Mouse (Mus musculus) embryonic stem cell, embryonic (primary cell): Measurements from ENCODE around the gene Myh7b.

Experiments
- CTCF ChIA-PET, 4 experiments: fragments of 300-600 bp in 2 of 4; fragments of 350-600 bp in 2 of 4; sonication (Branson Sonifier 250); formaldehyde crosslinking; loops; one replicate each; lab custom pipeline; 2022; ENCODE audit warnings: inconsistent platforms in 2 of 4; lab: Charles Lee
- POLR2A ChIA-PET, 4 experiments: fragments of 300-600 bp in 2 of 4; fragments of 350-600 bp in 2 of 4; sonication (Branson Sonifier 250); formaldehyde crosslinking; loops; one replicate each; lab custom pipeline; 2022; ENCODE audit warnings: antibody characterized with exemption in 4 of 4, inconsistent platforms in 1 of 4; lab: Charles Lee

The Myh7b gene

DNA sequence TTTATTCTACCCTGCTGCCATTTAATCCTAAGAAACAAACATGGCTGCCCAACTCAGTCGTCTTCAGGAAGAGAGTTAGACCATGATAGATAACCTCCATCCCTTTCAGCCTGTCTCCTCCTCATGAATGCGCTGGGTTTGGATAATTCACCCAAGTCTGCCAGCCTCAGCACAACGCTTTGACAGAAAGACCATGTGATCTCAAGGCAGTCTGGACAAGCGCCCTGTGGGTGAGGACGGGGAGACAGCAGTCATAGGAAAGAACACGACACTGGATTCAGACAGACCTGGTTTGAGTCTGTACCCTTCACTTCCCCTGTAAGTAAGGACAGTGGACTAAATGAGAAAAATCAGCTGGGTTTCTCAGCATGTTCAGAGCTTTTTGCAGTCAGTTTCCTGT is 21.5 kb upstream of the Myh7b start:
- POLR2A ChIA-PET = interaction anchor here in 3 of 4 experiments (0.6 to 7.3 kb wide), 34 partner anchors 9 to 1672 kb away, joined by 3 to 117 read pairs (median 5); partner anchors contain the start of genes Myh7b (in 3 of the 3), Acss2 (in 2 of the 3), Ggt7 (in 2 of the 3) and Dynlrb1 (in 1 of the 3)
- CTCF ChIA-PET = interaction anchor here in 1 of 4 experiments (0.8 to 1.7 kb wide), 6 partner anchors 30 to 106 kb away, joined by 3 to 7 read pairs (median 4); partner anchors contain the start of gene Acss2

DNA sequence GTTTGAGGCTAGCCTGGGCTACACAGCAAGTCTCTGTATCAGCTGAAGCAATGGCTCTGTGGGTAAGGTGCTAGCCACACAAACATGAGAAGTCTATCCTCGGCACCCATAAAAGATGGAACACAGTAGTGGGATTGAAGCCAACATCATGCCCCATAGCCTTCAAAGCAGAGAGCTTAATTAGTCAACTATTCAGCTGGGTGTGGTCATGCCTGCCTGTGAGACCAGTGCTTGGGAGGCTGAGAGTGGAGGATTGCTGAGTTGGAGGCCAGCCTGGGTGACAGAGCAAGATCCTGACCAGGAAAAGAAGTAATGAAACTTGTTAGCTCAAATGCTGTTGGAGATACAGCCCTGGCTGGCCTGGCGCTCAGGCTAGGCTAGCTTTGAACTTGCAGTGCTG is 20.1 kb upstream of the Myh7b start:
- ChIA-PET POLR2A (interaction anchor here (0.6 to 7.3 kb wide), 27 partner anchors 13 to 258 kb away, joined by 3 to 117 read pairs (median 6); partner anchors contain the start of genes Myh7b (in 3 of the 4), Acss2 (in 2 of the 4), Ggt7 (in 2 of the 4) and Trpc4ap (in 1 of the 4)), CTCF (interaction anchor here in 2 of 4 experiments (1.2 to 1.8 kb wide), 6 partner anchors 34 to 105 kb away, joined by 3 to 7 read pairs (median 5); partner anchors contain the start of genes Acss2 (in 2 of the 2) and Ggt7 (in 2 of the 2))

GRCm38 (mm10) chr2:155591676-155592075 is 19.3 kb upstream of the Myh7b start:
- POLR2A ChIA-PET = interaction anchor here in 3 of 4 experiments (0.6 to 7.3 kb wide), 23 partner anchors 12 to 101 kb away, joined by 3 to 117 read pairs (median 7); partner anchors contain the start of genes Myh7b (in 3 of the 3), Acss2 (in 1 of the 3), Ggt7 (in 1 of the 3) and Trpc4ap (in 1 of the 3)

GRCm38 (mm10) chr2:155592137-155592853 is 18.7 kb upstream of the Myh7b start, which contains the start of gene Gss:
Gss (minus strand) TSS chr2:155592810.
- ChIA-PET POLR2A (interaction anchor here in 3 of 4 experiments (0.5 to 7.3 kb wide), 38 partner anchors 8 to 604 kb away, joined by 3 to 117 read pairs (median 4); partner anchors contain the start of genes Acss2 (in 2 of the 3), Ggt7 (in 2 of the 3), Myh7b (in 2 of the 3) and 6430550D23Rik (in 1 of the 3)), CTCF (interaction anchor here in 3 of 4 experiments (0.9 to 2.2 kb wide), 15 partner anchors 8 to 165 kb away, joined by 3 to 14 read pairs (median 5); partner anchors contain the start of genes Acss2 (in 1 of the 3) and Ggt7 (in 1 of the 3))

More at GRCm38 (mm10) chr2:155591676-155592075, 19.3 kb upstream of the Myh7b start:
- CTCF ChIA-PET = interaction anchor here in 2 of 4 experiments (0.9 to 2.2 kb wide), 5 partner anchors 10 to 100 kb away, joined by 3 to 8 read pairs (median 4); partner anchors contain the start of gene Ggt7 (in 1 of the 2)

GRCm38 (mm10) chr2:155592854-155593283 is 18.1 kb upstream of the Myh7b start:
- POLR2A ChIA-PET = interaction anchor here in 3 of 4 experiments (0.6 to 7.3 kb wide), 36 partner anchors 9 to 604 kb away, joined by 3 to 117 read pairs (median 4); partner anchors contain the start of genes Acss2 (in 2 of the 3), Ggt7 (in 2 of the 3), Myh7b (in 2 of the 3) and 6430550D23Rik (in 1 of the 3)
- CTCF ChIA-PET = interaction anchor here in 3 of 4 experiments (0.9 to 2.2 kb wide), 14 partner anchors 8 to 164 kb away, joined by 3 to 14 read pairs (median 6); partner anchors contain the start of genes Acss2 (in 1 of the 3) and Ggt7 (in 1 of the 3)

DNA sequence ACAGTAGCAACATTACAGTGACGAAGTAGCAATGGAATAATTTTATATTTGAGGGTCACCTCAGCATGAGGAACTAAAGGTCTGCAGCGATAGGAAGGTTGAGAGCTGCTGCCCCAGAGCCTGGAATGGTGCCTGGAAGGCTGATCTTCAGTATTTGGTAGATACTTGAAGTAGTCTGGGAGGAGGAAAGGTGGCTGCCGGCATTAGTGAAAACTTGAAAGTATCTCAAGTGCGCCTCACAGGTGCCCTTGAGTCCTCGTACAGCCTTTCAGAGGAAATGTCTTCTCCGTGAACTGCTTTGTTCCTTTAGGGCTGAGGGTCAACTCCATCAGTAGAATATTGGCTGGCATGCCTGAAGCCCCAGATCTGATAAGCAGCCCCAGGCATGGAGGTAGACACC is 15.5 kb upstream of the Myh7b start:
- ChIA-PET POLR2A (interaction anchor here in 3 of 4 experiments (0.5 to 7.3 kb wide), 7 partner anchors 8 to 35 kb away, joined by 3 to 103 read pairs (median 4); no protein-coding TSS in a partner anchor), CTCF (interaction anchor here in 2 of 4 experiments (1.0 to 2.5 kb wide), 4 partner anchors 12 to 88 kb away, joined by 3 to 11 read pairs (median 10); partner anchors contain the start of genes Acss2 (in 1 of the 2) and Ggt7 (in 1 of the 2))

GRCm38 (mm10) chr2:155603707-155604106 is 7.3 kb upstream of the Myh7b start:
- ChIA-PET POLR2A (interaction anchor here in 3 of 4 experiments (1.4 to 10.6 kb wide), 9 partner anchors 9 to 25 kb away, joined by 3 to 103 read pairs (median 7); partner anchors contain the start of gene Gss (in 1 of the 3)), CTCF (interaction anchor here in 3 of 4 experiments (0.8 to 2.0 kb wide), 6 partner anchors 16 to 92 kb away, joined by 3 to 7 read pairs (median 3); partner anchors contain the start of gene Acss2 (in 1 of the 3))

DNA sequence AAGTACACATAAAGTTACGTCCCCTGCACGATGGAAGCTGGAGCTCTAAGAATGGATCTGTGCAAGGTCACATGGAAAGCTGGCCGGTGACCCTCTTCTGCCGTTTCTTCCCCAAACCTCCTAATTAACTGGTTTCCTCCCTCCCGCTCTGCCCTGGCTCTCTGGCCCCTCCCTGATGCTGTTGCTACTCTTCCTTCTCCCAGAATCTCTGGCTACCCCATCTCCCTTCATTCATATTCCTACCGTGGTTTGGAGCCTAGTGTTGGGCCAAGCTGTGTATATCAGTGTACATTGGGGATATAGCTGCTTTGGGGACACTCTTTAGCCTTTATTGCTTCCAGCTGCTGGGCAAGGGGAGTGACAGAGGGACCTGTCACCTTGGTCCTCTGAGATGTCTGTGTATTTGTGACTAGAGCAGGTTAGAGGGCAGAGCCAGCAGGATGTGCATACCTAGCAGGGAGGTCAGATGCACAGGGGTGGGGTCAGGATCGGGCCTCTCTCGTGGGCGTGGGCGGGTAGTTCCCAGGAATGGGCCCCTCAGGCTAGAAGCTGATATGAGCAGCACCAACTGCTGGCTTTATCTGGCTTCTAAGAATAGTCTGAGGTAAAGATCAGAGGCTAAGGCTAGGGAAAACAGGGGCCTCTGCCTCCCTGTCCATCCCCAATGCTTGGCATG is 6.3 kb upstream of the Myh7b start:
- CTCF ChIA-PET = interaction anchor here in 3 of 4 experiments (0.5 to 1.9 kb wide), 9 partner anchors 8 to 137 kb away, joined by 3 to 7 read pairs (median 3); partner anchors contain the start of gene Acss2 (in 1 of the 3)

GRCm38 (mm10) chr2:155605236-155605589 is 5.8 kb upstream of the Myh7b start:
- ChIA-PET POLR2A (interaction anchor here (0.6 to 10.6 kb wide), 15 partner anchors 8 to 32 kb away, joined by 3 to 103 read pairs (median 5); partner anchors contain the start of gene Gss (in 2 of the 4)), CTCF (interaction anchor here in 3 of 4 experiments (0.6 to 1.9 kb wide), 8 partner anchors 9 to 91 kb away, joined by 3 to 7 read pairs (median 3); partner anchors contain the start of gene Acss2 (in 1 of the 3))

More for the DNA sequence above, 6.3 kb upstream of the Myh7b start:
- POLR2A ChIA-PET = interaction anchor here (0.6 to 10.6 kb wide), 16 partner anchors 8 to 33 kb away, joined by 3 to 103 read pairs (median 4); partner anchors contain the start of gene Gss (in 2 of the 4)

GRCm38 (mm10) chr2:155606360-155606759 is 4.7 kb upstream of the Myh7b start:
- POLR2A ChIA-PET = interaction anchor here in 2 of 4 experiments (0.6 to 10.6 kb wide), 8 partner anchors 10 to 472 kb away, joined by 3 to 103 read pairs (median 7); partner anchors contain the start of genes Gss (in 2 of the 2), Acss2 (in 1 of the 2) and Ggt7 (in 1 of the 2)
- CTCF ChIA-PET = interaction anchor here in 2 of 4 experiments (1.4 to 1.6 kb wide), 2 partner anchors 10 to 22 kb away, joined by 3 to 4 read pairs; no protein-coding TSS in a partner anchor

DNA sequence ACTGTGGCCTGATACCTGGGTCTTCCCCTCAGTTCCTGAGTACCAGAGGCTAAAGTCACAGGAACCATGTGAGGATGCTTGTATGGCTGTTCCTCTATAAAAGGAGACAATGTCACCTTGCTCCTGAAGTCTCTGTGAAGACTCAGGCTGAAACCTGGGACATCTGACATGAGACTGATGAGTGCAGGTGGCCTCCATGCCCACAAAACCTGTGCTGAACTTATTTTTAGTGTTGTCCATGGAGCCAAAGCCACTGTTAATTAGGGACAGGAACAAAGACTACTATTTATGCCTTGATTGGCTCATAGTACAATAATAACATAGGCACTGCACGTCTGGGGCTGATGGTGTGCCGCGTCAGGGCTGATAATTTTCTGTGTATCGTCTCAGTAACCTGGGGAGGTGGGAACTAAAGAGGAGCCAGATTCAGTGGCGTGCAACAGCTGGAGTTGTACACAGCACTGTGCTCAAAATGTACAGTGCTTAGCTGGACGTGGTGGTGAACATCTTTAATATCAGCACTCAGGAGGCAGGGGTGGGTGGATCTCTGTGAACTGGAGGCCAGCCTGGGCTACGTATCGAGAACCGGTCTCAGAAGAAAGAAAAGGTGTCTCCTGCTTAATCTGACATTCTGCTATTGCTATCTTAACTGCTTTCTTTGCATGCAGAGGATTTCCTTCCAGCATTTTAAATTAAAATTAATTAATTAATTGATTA is 980 bp downstream of the Myh7b start:
- CTCF ChIA-PET = interaction anchor here in 3 of 4 experiments (0.7 to 2.3 kb wide), 10 partner anchors 8 to 97 kb away, joined by 3 to 9 read pairs (median 6); no protein-coding TSS in a partner anchor
- POLR2A ChIA-PET = interaction anchor here in 3 of 4 experiments (0.8 to 11.7 kb wide), 29 partner anchors 7 to 814 kb away, joined by 3 to 117 read pairs (median 5); partner anchors contain the start of genes Gss (in 2 of the 3), Acss2 (in 1 of the 3) and Ggt7 (in 1 of the 3)

DNA sequence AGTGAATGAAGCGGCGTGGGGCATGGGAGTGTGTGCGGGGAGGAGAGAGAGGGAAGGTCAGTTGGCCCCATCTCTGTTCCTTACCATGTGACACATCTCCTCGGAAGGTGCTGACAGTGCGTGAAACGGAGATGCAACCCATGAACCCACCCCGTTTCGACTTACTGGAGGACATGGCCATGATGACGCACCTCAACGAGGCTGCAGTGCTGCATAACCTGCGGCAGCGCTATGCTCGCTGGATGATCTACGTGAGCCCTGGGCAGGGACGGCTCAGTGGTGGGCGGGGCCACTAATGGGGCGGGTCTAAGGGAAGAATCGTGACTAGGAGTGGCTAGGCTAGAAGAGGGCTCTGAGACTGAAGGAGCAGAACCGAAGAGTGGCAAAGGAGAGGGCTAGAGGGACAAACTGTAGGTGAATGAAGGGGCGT is 2.3 kb downstream of the Myh7b start:
- ChIA-PET CTCF (interaction anchor here in 3 of 4 experiments (0.7 to 2.3 kb wide), 11 partner anchors 9 to 152 kb away, joined by 3 to 9 read pairs (median 4); partner anchors contain the start of genes Acss2 (in 1 of the 3) and Ggt7 (in 1 of the 3)), POLR2A (interaction anchor here in 3 of 4 experiments (0.5 to 11.7 kb wide), 23 partner anchors 9 to 1984 kb away, joined by 3 to 117 read pairs (median 4); partner anchors contain the start of genes Gss (in 3 of the 3), Acss2 (in 1 of the 3), Eif6 (in 1 of the 3) and Ggt7 (in 1 of the 3))

- CTCF ChIA-PET = interaction anchor here in 2 of 4 experiments (0.7 to 2.3 kb wide), 5 partner anchors 9 to 151 kb away, joined by 3 to 9 read pairs (median 5); no protein-coding TSS in a partner anchor
- POLR2A ChIA-PET = interaction anchor here in 3 of 4 experiments (0.6 to 11.7 kb wide), 11 partner anchors 11 to 834 kb away, joined by 3 to 117 read pairs (median 8); partner anchors contain the start of genes Gss (in 3 of the 3), Acss2 (in 2 of the 3) and Ggt7 (in 2 of the 3)
These were observed 2.9 kb downstream of the Myh7b start for GRCm38 (mm10) chr2:155613953-155614352.

DNA sequence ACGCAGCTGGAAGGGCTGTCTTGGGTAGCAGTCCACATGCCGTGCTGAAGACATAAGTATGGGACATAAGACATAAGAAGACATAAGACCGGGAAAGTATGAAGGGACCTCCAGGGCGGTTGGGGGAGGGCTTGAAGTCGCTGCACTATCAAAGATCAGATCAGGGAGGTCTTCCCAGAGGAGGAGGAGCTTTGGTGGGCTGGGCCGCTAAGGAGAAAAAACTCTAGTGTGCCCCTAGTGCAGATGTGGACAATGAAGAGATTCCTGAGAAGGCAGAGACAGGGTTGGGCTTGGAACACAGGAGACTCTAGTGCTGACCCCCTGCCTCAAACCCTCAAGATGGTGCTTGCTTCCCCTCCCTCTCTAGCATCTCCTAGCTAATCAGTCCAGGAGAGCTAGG is 6.0 kb downstream of the Myh7b start:
- ChIA-PET CTCF (interaction anchor here (0.7 to 5.5 kb wide), 10 partner anchors 9 to 166 kb away, joined by 3 to 100 read pairs (median 4); partner anchors contain the start of genes Acss2 (in 2 of the 4), Ggt7 (in 2 of the 4) and Gss (in 1 of the 4)), POLR2A (interaction anchor here in 3 of 4 experiments (0.7 to 11.7 kb wide), 17 partner anchors 10 to 103 kb away, joined by 3 to 117 read pairs (median 8); partner anchors contain the start of genes Gss (in 3 of the 3), Acss2 (in 1 of the 3) and Ggt7 (in 1 of the 3))
